Mouse (Mus musculus): ENCODE data around the gene Cpm. TPM values are rescaled to one million over a fixed set of nuclear protein-coding genes. Genes with fewer than 3 reads are reported as not detected.
A peak's percentile ranks its signal among the peaks of the same experiment; 100 is the strongest.

Cpm gene
- polyA plus RNA-seq, 1 experiment: 6.7 TPM

GRCm38 (mm10) chr10:117663056-117663864 lies 34.0 kb downstream of the Cpm start:
- Histone ChIP-seq H3K9ac (ENCODE audit: low read depth, poor library complexity, severe bottlenecking) (no peak overlapping the region), H3K27me3 (ENCODE audit: control insufficient read depth, insufficient read depth, low read length, poor library complexity, severe bottlenecking) (no peaks in the 10 kb centered on the region), H3K36me3 (ENCODE audit: control insufficient read depth, insufficient read depth, low read length, poor library complexity, severe bottlenecking) (no peaks in the 10 kb centered on the region), H3K27ac (ENCODE audit: insufficient read depth, low read length) (no peak overlapping the region), H3K4me1 (ENCODE audit: control insufficient read depth, insufficient read depth, low read length) (peaks cover 2% of the 10 kb centered on the region), H3K9me3 (replicated peaks; ENCODE audit: control insufficient read depth, insufficient read depth, low read length, poor library complexity, severe bottlenecking) (no peaks in the 10 kb centered on the region), H3K4me3 (ENCODE audit: low read depth, low read length) (no peak overlapping the region)
- no peak for TF ChIP-seq POLR2A (IDR thresholded peaks at IDR 0.05; ENCODE audit: insufficient read depth, low read length)
- no peak for TF ChIP-seq CTCF (IDR thresholded peaks at IDR 0.05; ENCODE audit: low read depth, low read length)
- no peak for TF ChIP-seq EP300 (IDR thresholded peaks at IDR 0.05; ENCODE audit: insufficient read depth, low read depth, low read length)

GRCm38 (mm10) chr10:117663865-117664200 lies 34.5 kb downstream of the Cpm start:
- no peak overlapping the region for H3K27ac ChIP-seq (ENCODE audit: insufficient read depth, low read length)
- H3K27me3 ChIP-seq (ENCODE audit: control insufficient read depth, insufficient read depth, low read length, poor library complexity, severe bottlenecking): no peaks in the 10 kb centered on the region
- H3K9ac ChIP-seq (ENCODE audit: low read depth, poor library complexity, severe bottlenecking): no peak overlapping the region
- peak overlapping the region; percentile 11 for H3K4me3 ChIP-seq (ENCODE audit: low read depth, low read length)
- peaks cover 2% of the 10 kb centered on the region for H3K4me1 ChIP-seq (ENCODE audit: control insufficient read depth, insufficient read depth, low read length)
- H3K36me3 ChIP-seq (ENCODE audit: control insufficient read depth, insufficient read depth, low read length, poor library complexity, severe bottlenecking): no peaks in the 10 kb centered on the region
- no peak for TF ChIP-seq POLR2A (IDR thresholded peaks at IDR 0.05; ENCODE audit: insufficient read depth, low read length)
- H3K9me3 ChIP-seq (replicated peaks; ENCODE audit: control insufficient read depth, insufficient read depth, low read length, poor library complexity, severe bottlenecking): no peaks in the 10 kb centered on the region

- TF ChIP-seq POLR2A (IDR thresholded peaks at IDR 0.05; ENCODE audit: insufficient read depth, low read length) (no peak), CTCF (IDR thresholded peaks at IDR 0.05; ENCODE audit: low read depth, low read length) (no peak), EP300 (IDR thresholded peaks at IDR 0.05; ENCODE audit: insufficient read depth, low read depth, low read length) (no peak)
- no peaks in the 10 kb centered on the region for H3K9me3 ChIP-seq (replicated peaks; ENCODE audit: control insufficient read depth, insufficient read depth, low read length, poor library complexity, severe bottlenecking)
- no peak overlapping the region for H3K9ac ChIP-seq (ENCODE audit: low read depth, poor library complexity, severe bottlenecking)
- H3K27me3 ChIP-seq (ENCODE audit: control insufficient read depth, insufficient read depth, low read length, poor library complexity, severe bottlenecking): no peaks in the 10 kb centered on the region
- H3K4me3 ChIP-seq (ENCODE audit: low read depth, low read length): peak overlapping the region; percentile 11
- peaks cover 2% of the 10 kb centered on the region for H3K4me1 ChIP-seq (ENCODE audit: control insufficient read depth, insufficient read depth, low read length)
- no peak overlapping the region for H3K27ac ChIP-seq (ENCODE audit: insufficient read depth, low read length)
- H3K36me3 ChIP-seq (ENCODE audit: control insufficient read depth, insufficient read depth, low read length, poor library complexity, severe bottlenecking): no peaks in the 10 kb centered on the region
Measured at GRCm38 (mm10) chr10:117664208-117664925, 35.1 kb downstream of the Cpm start.

GRCm38 (mm10) chr10:117664926-117665209 lies 35.6 kb downstream of the Cpm start:
- Histone ChIP-seq H3K27ac (ENCODE audit: insufficient read depth, low read length) (no peak overlapping the region), H3K4me1 (ENCODE audit: control insufficient read depth, insufficient read depth, low read length) (peaks cover 2% of the 10 kb centered on the region), H3K9me3 (replicated peaks; ENCODE audit: control insufficient read depth, insufficient read depth, low read length, poor library complexity, severe bottlenecking) (no peaks in the 10 kb centered on the region), H3K27me3 (ENCODE audit: control insufficient read depth, insufficient read depth, low read length, poor library complexity, severe bottlenecking) (no peaks in the 10 kb centered on the region), H3K4me3 (ENCODE audit: low read depth, low read length) (no peak overlapping the region), H3K36me3 (ENCODE audit: control insufficient read depth, insufficient read depth, low read length, poor library complexity, severe bottlenecking) (no peaks in the 10 kb centered on the region), H3K9ac (ENCODE audit: low read depth, poor library complexity, severe bottlenecking) (no peak overlapping the region)
- no peak for TF ChIP-seq EP300 (IDR thresholded peaks at IDR 0.05; ENCODE audit: insufficient read depth, low read depth, low read length)
- TF ChIP-seq CTCF (IDR thresholded peaks at IDR 0.05; ENCODE audit: low read depth, low read length): no peak
- no peak for TF ChIP-seq POLR2A (IDR thresholded peaks at IDR 0.05; ENCODE audit: insufficient read depth, low read length)

GRCm38 (mm10) chr10:117665376-117666275 lies 36.3 kb downstream of the Cpm start:
- H3K9ac ChIP-seq (ENCODE audit: low read depth, poor library complexity, severe bottlenecking): no peak overlapping the region
- H3K27me3 ChIP-seq (ENCODE audit: control insufficient read depth, insufficient read depth, low read length, poor library complexity, severe bottlenecking): no peaks in the 10 kb centered on the region
- H3K9me3 ChIP-seq (replicated peaks; ENCODE audit: control insufficient read depth, insufficient read depth, low read length, poor library complexity, severe bottlenecking): no peaks in the 10 kb centered on the region
- no peak overlapping the region for H3K4me3 ChIP-seq (ENCODE audit: low read depth, low read length)
- H3K36me3 ChIP-seq (ENCODE audit: control insufficient read depth, insufficient read depth, low read length, poor library complexity, severe bottlenecking): no peaks in the 10 kb centered on the region
- H3K27ac ChIP-seq (ENCODE audit: insufficient read depth, low read length): no peak overlapping the region
- peaks cover 2% of the 10 kb centered on the region for H3K4me1 ChIP-seq (ENCODE audit: control insufficient read depth, insufficient read depth, low read length)
- no peak for TF ChIP-seq POLR2A (IDR thresholded peaks at IDR 0.05; ENCODE audit: insufficient read depth, low read length)
- TF ChIP-seq CTCF (IDR thresholded peaks at IDR 0.05; ENCODE audit: low read depth, low read length): no peak
- no peak for TF ChIP-seq EP300 (IDR thresholded peaks at IDR 0.05; ENCODE audit: insufficient read depth, low read depth, low read length)

Measured in ES-Bruce4 (cell line).